Mouse (Mus musculus): ENCODE data around the gene Kctd17.

GRCm38 (mm10) chr15:78428391-78429138, at the start of gene Kctd17:
- TF ChIP-seq CTCF (IDR thresholded peaks at IDR 0.05; ENCODE audit: extremely low read depth, insufficient read length, insufficient replicate concordance, low read depth, low read length) (no peak), POLR2A (IDR thresholded peaks at IDR 0.05; ENCODE audit: low read depth, low read length) (no peak)

Measured in small intestine, adult 2 months (tissue).